9 mouse cellular contexts compared by ENCODE assay signal in genomic region chr10:52419402-52419801, GRCm38 (mm10). TPM values are rescaled to one million over a fixed set of nuclear protein-coding genes. Genes with fewer than 3 reads are reported as not detected.
DNase-seq lines count a peak whose midpoint lies in the region; ATAC-seq lines count a peak whose summit lies in the region.
"Had no signal": no experiment of that assay in that cellular context is flagged by ENCODE, and none has a peak within 500 bp of the region (broad histone marks: within the 10 kb centered on the region; RNA-seq: fewer than 3 reads in every experiment).

No protein-coding gene starts in this region.

- no peak for DNase-seq in kidney, adult 11 months
- DNase-seq in left cerebral cortex, postnatal 10 days (ENCODE audit: extremely low spot score in 1 of 2, low spot score in 2 of 2): no peak
- no peak for DNase-seq in spleen, adult 12 weeks (ENCODE audit: low spot score)
- no peak for DNase-seq in ovary, postnatal 36 days (ENCODE audit: low spot score)

- intact Hi-C loops in left cerebral cortex, postnatal 10 days (cut with DNase I): loop anchor here (5.0 kb wide), 1 partner anchor 928 kb away; no protein-coding TSS in a partner anchor

- peak overlapping the region; percentile 74 for H3K4me2 ChIP-seq in kidney, embryonic 14.5 days (replicated peaks; ENCODE audit: low read depth, low read length)
- peak overlapping the region; percentile 55; the same call in 1 of the 2 replicates for H3K4me2 ChIP-seq in forebrain, embryonic 15.5 days (replicated peaks)
- H3K4me2 ChIP-seq in limb, embryonic 12.5 days: peak overlapping the region; percentile 73
- peak overlapping the region; percentile 82 for H3K4me2 ChIP-seq in neural tube, embryonic 13.5 days

- no peak for ATAC-seq in kidney, embryonic 14.5 days (ENCODE audit: low FRiP score, low TSS enrichment)
- no peak for ATAC-seq in forebrain, embryonic 15.5 days (replicated peaks)
- no peak for ATAC-seq in limb, embryonic 12.5 days (ENCODE audit: insufficient number of reproducible peaks, insufficient read depth, low FRiP score, low TSS enrichment, low read depth)
- ATAC-seq in neural tube, embryonic 13.5 days (ENCODE audit: low read depth): no peak

- H3K36me3 ChIP-seq in kidney, embryonic 14.5 days (ENCODE audit: control insufficient read depth, insufficient read depth, low read length): no peaks in the 10 kb centered on the region
- no peaks in the 10 kb centered on the region for H3K36me3 ChIP-seq in forebrain, embryonic 15.5 days
- no peaks in the 10 kb centered on the region for H3K36me3 ChIP-seq in limb, embryonic 12.5 days
- no peaks in the 10 kb centered on the region for H3K36me3 ChIP-seq in neural tube, embryonic 13.5 days

- no peak overlapping the region; the same call in 1 of the 2 replicates for H3K9ac ChIP-seq in kidney, embryonic 14.5 days (ENCODE audit: low read depth, low read length)
- peak overlapping the region; percentile 92 for H3K9ac ChIP-seq in forebrain, embryonic 15.5 days (replicated peaks)
- no peak overlapping the region for H3K9ac ChIP-seq in limb, embryonic 12.5 days (replicated peaks)
- H3K9ac ChIP-seq in neural tube, embryonic 13.5 days: peak overlapping the region; percentile 91; the same call in 1 of the 2 replicates

- H3K9me3 ChIP-seq in kidney, embryonic 14.5 days (ENCODE audit: control insufficient read depth, low read length): no peaks in the 10 kb centered on the region
- H3K9me3 ChIP-seq in forebrain, embryonic 15.5 days: no peaks in the 10 kb centered on the region
- no peaks in the 10 kb centered on the region for H3K9me3 ChIP-seq in limb, embryonic 12.5 days
- no peaks in the 10 kb centered on the region for H3K9me3 ChIP-seq in neural tube, embryonic 13.5 days
- H3K9me3 ChIP-seq: G1E had no signal

- H3K27ac ChIP-seq in kidney, embryonic 14.5 days (ENCODE audit: low read depth, low read length): no peak overlapping the region
- H3K27ac ChIP-seq in forebrain, embryonic 15.5 days (replicated peaks): no peak overlapping the region
- no peak overlapping the region for H3K27ac ChIP-seq in limb, embryonic 12.5 days
- no peak overlapping the region for H3K27ac ChIP-seq in neural tube, embryonic 13.5 days (replicated peaks)

- no peaks in the 10 kb centered on the region for H3K27me3 ChIP-seq in kidney, embryonic 14.5 days (ENCODE audit: control insufficient read depth, insufficient read depth, low read length)
- no peaks in the 10 kb centered on the region for H3K27me3 ChIP-seq in forebrain, embryonic 15.5 days
- no peaks in the 10 kb centered on the region for H3K27me3 ChIP-seq in limb, embryonic 12.5 days
- no peaks in the 10 kb centered on the region for H3K27me3 ChIP-seq in neural tube, embryonic 13.5 days

- 59% methylated on average over 4 of the region's 4 CpGs for WGBS in kidney, embryonic 14.5 days
- WGBS in forebrain, embryonic 15.5 days: 82% methylated on average over 4 of the region's 4 CpGs
- 79% methylated on average over 4 of the region's 4 CpGs for WGBS in limb, embryonic 12.5 days
- WGBS in neural tube, embryonic 13.5 days: 40% methylated on average over 4 of the region's 4 CpGs

- H3K4me1 ChIP-seq in kidney, embryonic 14.5 days (ENCODE audit: control insufficient read depth, insufficient read depth, low read length): peaks cover 9% of the 10 kb centered on the region
- peaks cover 35% of the 10 kb centered on the region for H3K4me1 ChIP-seq in forebrain, embryonic 15.5 days
- H3K4me1 ChIP-seq in limb, embryonic 12.5 days (replicated peaks): peaks cover 16% of the 10 kb centered on the region
- H3K4me1 ChIP-seq in neural tube, embryonic 13.5 days (replicated peaks): peaks cover 43% of the 10 kb centered on the region

- H3K4me3 ChIP-seq in kidney, embryonic 14.5 days (ENCODE audit: low read length): peak overlapping the region; percentile 76; the same call in 1 of the 2 replicates
- peak overlapping the region; percentile 83; the same call in 1 of the 2 replicates for H3K4me3 ChIP-seq in forebrain, embryonic 15.5 days
- H3K4me3 ChIP-seq in limb, embryonic 12.5 days (replicated peaks): peak overlapping the region; percentile 97; the same call in 1 of the 2 replicates
- peak overlapping the region; percentile 88 for H3K4me3 ChIP-seq in neural tube, embryonic 13.5 days

RNA-seq across cellular contexts. Expression of gene Nus1, which starts 2.1 kb away (rescaled TPM):
- 17.2 and 18.5 TPM in 2 replicates for polyA plus RNA-seq in kidney, embryonic 14.5 days (2014; fragmentation: Nextera tagmentation; extraction: Ambion mirVana)
- 18.5 and 19.2 TPM in 2 replicates for polyA plus RNA-seq in forebrain, embryonic 15.5 days (2015; fragmentation: Nextera tagmentation; extraction: Ambion mirVana)
- 18.5 and 18.7 TPM in 2 replicates for polyA plus RNA-seq in limb, embryonic 12.5 days (2016; fragmentation: Nextera tagmentation; extraction: Ambion mirVana)
- 15.6 and 19.0 TPM in 2 replicates for polyA plus RNA-seq in neural tube, embryonic 13.5 days (2015; fragmentation: Nextera tagmentation; extraction: Ambion mirVana)
- total RNA-seq in left cerebral cortex, postnatal 10 days (2021): 10 to 100 TPM; 61.9 to 65.2 TPM

RNA-seq across cellular contexts. Expression of gene Nepn, which starts 30.6 kb away (rescaled TPM):
- polyA plus RNA-seq in kidney, embryonic 14.5 days (2014; fragmentation: Nextera tagmentation; extraction: Ambion mirVana): not detected in 2 replicates
- not detected in 2 replicates for polyA plus RNA-seq in forebrain, embryonic 15.5 days (2015; fragmentation: Nextera tagmentation; extraction: Ambion mirVana)
- 0.14 TPM in 1 of 2 replicates, not detected in the other for polyA plus RNA-seq in limb, embryonic 12.5 days (2016; fragmentation: Nextera tagmentation; extraction: Ambion mirVana)
- not detected in 2 replicates for polyA plus RNA-seq in neural tube, embryonic 13.5 days (2015; fragmentation: Nextera tagmentation; extraction: Ambion mirVana)
- total RNA-seq in left cerebral cortex, postnatal 10 days (2021): not detected
- total RNA-seq: G1E had no signal
- polyA plus RNA-seq: G1E had no signal

RNA-seq across cellular contexts. Expression of gene Gopc, which starts 37.5 kb away (rescaled TPM):
- 10.4 and 19.0 TPM in 2 replicates for polyA plus RNA-seq in kidney, embryonic 14.5 days (2014; fragmentation: Nextera tagmentation; extraction: Ambion mirVana)
- polyA plus RNA-seq in forebrain, embryonic 15.5 days (2015; fragmentation: Nextera tagmentation; extraction: Ambion mirVana): 23.3 and 23.7 TPM in 2 replicates
- polyA plus RNA-seq in limb, embryonic 12.5 days (2016; fragmentation: Nextera tagmentation; extraction: Ambion mirVana): 24.3 and 26.4 TPM in 2 replicates
- polyA plus RNA-seq in neural tube, embryonic 13.5 days (2015; fragmentation: Nextera tagmentation; extraction: Ambion mirVana): 29.1 and 32.2 TPM in 2 replicates
- 10 to 100 TPM; 59.2 to 61.9 TPM for total RNA-seq in left cerebral cortex, postnatal 10 days (2021)

Comparison
In these comparisons a context has a peak if more than half of its experiments do, and no peak if none do; other contexts are left out.
1. H3K9ac ChIP-seq: peak in forebrain, embryonic 15.5 days (single experiment) and neural tube, embryonic 13.5 days (single experiment); none in kidney, embryonic 14.5 days (single experiment) and limb, embryonic 12.5 days (single experiment).
2. Peak in every context shown above with its lines, with median percentiles within 50 percentile points of each other: H3K4me2 ChIP-seq and H3K4me3 ChIP-seq.